Mouse (Mus musculus): ENCODE measurements at regions not wholly inside any gene's neighbourhood (a gene's known extent, or its start where the extent isn't known, plus 50 kb on each side); places are given as distances from the start of the nearest gene placed in this dataset.
"Not testable (repeated sequence)": the region's sequence is repeated elsewhere in the genome, so short reads cannot be mapped to it uniquely, and the experiment has no call there.

DNA sequence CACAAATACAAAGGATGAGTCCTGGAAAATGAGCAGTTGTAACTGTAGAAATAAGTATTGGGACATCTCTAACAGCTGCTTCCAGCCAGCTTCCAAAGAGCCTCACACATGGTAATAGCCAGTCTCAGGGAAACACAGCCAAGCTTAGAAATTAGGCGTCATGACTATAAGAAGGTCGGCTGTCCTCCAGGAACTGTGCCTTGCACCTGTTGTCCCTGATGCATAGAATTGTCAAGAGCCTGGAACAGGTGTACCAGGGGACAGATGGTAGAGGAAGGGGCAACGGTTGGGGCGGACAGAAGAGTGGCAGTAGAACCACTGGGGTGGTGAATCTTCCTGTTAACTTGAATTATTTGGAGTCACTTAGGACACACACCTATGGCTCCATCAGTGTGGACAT lies 162.1 kb downstream of the Trib2 start:
- no peak for DNase-seq (ENCODE audit: low read depth, low spot score)

DNA sequence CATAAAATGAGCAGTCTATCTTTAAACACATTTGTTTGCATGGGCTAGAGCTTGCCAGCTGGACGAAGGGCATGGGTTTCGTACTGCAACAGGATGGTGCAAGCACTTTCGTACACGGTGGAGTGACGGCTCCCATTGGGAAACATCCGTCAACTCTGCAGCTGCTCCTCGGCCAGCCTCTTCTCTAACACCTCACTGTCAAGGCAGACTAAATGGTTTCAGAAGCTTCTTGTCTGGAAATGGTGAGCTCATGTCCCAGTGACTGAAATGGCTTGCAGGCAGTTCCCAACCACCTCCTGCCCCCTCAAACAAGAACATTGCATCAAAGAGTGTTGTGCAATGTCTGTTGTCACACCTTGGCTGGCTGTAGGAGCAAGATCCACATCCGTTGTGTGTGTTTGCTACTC lies 163.4 kb downstream of the Trib2 start:
- DNase-seq (ENCODE audit: low read depth, low spot score) = no peak

DNA sequence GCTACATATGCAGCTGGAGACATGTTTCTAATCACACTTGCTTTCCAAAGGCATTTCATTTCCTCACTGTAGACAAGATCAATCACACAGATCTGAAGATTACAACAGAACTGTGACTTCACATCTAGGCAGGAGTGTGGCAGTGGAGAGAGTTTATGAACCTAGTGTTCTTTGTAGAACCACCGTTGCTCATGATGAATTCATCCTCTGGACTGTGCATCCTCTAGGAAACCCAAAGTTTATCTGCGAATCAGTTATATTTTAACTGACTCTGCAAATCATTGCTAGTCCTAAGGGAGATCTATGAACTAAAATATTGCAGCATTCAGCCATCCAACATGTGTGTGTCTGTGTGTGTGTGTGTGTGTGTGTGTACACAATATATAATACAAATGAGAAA lies 165.4 kb downstream of the Trib2 start:
- DNase-seq (ENCODE audit: low read depth, low spot score) = no peak

DNA sequence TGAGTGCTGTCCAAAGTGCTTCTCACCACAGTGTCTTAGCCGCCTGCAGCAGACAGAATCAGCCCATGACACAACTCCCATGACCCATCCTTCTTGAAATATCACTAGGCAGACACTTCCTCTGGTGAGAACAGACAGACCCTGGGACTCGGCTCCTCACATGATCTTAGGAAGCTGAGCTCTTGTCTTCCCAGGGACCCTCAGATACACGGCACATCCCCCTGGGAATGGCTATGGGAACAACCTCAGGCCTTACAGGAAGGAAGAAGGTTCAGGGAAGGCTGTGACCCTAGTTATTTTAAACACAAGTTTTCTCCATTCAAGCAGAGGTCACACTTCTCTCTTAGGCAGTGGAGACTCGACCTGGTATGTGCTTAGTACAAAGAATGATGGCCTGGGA lies 166.8 kb downstream of the Trib2 start:
- DNase-seq (ENCODE audit: low read depth, low spot score) = no peak

DNA sequence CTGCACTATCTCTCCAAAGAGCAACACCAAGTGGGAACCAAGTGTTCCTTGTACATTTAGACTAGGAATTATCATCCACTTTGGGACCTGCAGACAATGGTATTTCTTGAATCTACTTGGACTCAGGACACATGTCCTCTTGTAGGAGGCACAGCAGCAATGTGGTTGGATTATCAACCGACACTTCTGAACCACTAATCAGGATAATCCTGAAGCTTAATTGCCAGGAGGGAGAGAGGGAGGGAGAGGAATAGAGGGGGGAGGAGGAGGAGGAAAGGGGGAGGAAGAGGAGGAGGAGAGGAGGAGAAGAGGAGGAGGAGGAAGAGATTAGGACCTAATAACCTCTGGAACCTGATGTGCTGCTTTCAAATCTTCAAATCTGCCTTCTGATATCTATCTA lies 167.5 kb downstream of the Trib2 start:
- DNase-seq (ENCODE audit: low read depth, low spot score) = peak; percentile 68

DNA sequence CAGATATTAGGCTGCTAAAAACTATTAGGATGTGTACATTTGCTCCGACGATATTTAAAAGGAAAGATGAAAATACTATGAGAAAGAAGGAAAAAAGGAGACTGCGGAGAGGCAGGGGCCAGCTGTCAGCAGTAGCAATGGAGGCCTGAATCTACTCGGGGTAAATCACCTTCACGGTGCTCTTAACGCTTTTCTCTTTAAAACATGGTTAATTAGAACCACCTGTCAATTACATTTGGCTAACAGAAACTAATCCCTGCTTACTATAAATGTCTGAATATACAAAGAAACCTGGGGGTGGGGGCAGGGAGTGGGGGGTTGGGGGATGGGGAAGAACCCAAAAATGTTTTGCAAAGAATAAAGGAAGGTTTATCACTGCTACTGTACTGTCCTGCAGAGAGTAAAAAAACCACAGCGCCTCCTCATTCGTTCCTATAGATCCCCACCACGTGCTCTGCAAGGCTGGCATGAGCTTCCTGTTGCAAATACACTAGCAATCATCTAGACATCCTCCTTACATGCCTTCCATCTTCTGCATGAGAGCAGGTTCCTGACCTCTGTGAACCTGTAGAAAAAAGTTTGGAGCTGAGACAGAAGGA lies 172.5 kb downstream of the Trib2 start:
- no peak for DNase-seq (ENCODE audit: low read depth, low spot score)

DNA sequence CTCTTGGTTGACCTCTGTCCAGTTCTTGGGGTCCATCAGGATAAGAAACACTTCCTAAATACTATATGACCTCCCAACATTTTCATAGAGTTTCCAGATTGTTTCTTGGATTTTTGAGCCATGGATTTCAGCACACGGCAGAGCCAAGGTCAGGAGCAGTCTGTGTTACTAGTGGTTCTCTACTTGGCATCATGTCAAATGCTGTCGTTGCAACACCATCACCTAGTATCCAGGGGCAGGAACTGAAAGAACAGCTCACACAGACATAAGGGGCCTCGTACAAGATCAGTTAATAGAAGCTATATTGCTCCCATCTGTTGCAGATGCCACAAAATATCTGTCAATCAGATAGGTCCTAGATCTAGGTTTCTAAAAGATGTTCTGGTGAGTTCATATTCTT lies 173.1 kb downstream of the Trib2 start:
- DNase-seq (ENCODE audit: low read depth, low spot score) = no peak

DNA sequence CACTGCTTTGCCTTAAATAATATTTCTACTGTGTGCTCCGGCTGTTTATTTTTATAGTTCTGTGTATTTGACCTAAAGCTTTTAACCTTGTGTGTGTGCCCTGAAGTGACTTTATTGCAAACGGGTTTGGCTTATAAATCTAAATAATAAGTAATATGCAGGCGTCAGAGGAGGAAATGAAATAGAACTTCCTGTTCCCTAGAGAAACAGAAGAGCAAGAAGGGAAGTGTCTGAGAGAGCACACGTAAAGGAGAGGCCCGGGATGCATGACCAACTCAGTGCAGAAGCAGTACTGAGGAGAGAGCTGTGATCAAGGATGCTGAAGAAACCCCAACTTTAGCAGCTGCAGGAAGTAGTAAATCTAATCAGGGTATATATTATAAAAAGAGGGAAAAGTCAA lies 176.4 kb downstream of the Trib2 start:
- no peak for DNase-seq (ENCODE audit: low read depth, low spot score)

DNA sequence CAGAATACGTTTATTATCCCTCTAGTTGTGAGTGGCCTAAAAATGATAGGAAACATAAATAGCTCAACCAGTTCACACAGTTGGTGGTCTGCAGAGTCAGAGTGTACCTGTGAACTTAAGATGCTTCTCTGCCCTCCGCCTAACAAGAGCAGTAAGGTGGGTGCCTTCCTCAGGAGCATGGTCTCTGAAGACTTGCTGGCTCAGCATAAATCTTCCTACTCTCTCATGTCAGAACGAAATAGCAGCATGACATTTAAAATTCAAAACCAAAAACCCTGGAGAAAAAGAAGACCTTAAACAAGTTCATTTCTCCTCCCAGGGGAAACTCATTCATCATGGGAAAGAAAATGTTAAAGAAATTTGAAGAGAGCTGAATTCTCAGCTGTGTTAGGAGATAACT lies 186.8 kb downstream of the Trib2 start:
- no peak for DNase-seq (ENCODE audit: low read depth, low spot score)

DNA sequence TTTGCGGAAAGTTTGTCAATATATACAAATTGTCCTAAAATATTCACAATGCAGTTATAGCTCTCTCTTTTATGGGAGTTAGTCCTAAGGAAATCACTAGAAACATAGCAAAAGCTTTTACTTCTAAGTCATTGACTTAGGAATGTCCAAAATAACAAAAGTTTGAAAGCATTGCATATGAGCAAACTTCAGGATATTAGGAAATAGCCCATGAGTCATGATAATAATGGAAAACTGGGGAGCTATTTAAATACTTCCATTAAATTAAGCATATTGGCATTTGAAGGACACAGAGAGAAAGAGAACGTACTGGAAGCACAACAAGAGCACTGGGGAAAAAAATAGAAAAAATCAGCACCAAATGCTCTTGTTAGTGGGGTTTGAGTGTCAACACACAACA lies 197.2 kb downstream of the Trib2 start:
- DNase-seq (ENCODE audit: low read depth, low spot score) = no peak

DNA sequence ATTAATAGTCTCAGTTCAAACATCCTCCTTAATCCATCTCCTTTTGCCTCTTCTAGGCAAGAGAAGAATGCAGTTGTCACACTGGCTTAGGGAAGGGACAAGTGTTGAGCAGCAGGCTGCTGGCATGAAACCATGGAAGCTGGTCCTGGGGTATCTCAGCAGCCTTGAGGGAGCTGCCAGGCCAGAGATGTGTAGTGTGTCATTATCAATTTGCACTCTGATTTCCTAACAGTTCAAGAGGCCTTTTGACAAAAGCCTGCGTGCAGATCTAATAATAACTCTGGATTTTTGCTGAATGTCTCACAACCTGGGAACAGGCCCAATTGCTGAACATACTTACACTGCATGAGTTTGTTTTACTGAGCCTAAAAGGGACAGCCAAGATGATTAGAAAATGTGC lies 199.4 kb downstream of the Trib2 start:
- no peak for DNase-seq (ENCODE audit: low read depth, low spot score)

DNA sequence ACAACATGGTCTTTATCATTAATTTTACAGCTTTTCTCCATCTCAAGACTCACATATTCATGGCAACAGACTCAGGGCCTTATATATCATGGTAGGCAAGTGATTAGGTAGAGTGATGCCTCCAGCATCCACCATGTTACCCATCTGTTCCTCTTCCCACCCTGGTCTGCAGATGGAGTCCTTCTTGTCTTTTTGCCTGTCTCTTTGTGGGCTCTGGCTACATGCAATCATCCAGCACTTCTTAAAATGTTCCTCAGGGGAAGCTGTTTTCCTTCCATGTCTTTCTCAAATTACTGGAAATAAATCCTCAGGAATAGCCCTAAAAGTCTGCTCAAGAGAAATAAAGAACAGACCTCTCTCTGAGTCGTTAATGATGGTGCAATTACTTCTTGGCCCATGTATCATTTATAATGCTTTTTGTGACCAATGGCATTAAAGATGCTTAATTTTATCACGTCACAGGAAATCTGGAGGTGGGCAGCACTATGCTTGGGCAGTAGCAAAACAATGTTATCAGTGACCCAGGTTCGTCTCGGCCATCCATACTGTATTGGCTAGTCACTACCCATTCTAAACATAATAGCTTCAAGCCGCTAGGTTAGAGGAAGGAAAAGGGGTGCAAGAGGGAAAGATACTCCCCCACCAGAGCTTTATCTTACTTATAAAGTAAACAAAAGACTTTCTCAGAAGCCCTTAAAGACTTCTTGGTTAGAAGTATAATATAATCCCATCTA lies 204.7 kb downstream of the Trib2 start:
- no peak for DNase-seq (ENCODE audit: low read depth, low spot score)

DNA sequence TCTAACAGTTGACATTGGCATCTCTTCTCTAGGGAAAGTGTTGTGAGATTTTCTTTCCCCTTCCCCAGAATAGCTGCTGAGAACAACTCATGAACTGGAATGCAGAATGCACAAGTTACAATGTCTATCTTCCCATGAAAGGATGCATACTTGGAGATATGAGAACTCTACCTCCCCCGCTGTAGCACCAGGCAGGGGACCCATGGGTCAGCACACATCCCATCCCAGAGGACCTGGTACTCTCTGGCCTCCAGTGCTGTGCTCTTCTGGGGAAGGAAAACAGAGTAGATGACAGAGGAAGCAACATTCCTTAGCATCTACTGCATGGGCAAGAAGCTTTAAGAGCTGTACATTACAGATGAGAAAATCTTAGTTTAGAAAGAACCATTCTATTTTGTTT lies 209.6 kb downstream of the Trib2 start:
- no peak for DNase-seq (ENCODE audit: low read depth, low spot score)

DNA sequence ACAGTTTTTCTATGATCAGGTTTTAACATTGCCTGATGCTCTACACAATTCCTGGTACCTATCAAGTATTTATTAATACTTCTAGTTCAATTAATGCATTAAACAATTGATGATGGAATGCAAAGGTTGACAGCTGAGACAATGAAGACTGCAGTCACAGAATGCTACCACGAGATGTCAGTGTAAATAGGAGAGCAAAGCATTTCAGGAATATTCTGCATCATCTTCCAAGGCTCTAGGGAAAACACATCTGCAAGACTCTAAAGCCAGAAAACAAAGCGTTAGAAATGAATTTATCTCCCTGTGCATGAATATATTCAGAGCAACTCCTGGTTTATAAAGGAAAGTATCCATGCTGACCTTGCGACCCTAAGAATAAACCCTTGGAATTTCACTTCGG lies 210.6 kb downstream of the Trib2 start:
- DNase-seq (ENCODE audit: low read depth, low spot score) = no peak

DNA sequence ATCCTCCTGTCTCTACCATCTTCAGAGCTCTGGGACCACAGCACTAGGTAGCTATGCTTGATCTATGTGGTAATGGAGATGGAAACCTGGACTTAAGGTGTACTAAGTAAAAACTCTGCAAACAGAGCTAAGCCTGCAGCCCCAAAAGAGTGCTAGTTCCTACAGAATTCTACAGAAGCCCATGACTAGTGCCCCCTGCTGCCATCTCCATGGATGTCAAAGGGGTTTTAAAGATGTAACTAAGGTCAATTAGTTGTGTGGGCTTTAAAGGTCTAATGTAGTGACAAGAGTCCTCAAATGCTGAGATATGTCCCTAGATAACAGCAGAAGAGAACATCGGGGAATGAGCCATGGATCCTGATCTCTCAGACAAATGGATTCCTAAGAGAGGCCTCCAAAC lies 212.1 kb downstream of the Trib2 start:
- no peak for DNase-seq (ENCODE audit: low read depth, low spot score)

DNA sequence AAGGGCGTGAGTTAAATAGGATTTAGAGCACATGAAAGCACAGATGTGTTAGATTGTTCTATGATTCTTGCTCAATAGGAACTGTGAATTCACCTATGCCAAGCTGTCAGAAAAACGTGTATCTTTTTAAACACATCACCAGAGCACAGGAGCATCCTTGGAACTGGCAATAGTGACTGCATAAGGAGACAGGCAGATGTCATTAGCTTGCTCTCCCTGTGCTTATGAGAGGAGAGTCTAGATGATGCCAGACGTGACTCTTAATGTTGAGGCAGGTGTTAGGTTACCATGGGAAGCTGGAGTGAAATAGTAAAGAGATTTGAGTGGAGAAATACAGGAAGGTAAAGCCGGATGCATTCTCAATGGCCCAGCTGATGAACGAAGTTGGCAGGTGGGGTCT lies 212.8 kb downstream of the Trib2 start:
- DNase-seq (ENCODE audit: low read depth, low spot score) = no peak

DNA sequence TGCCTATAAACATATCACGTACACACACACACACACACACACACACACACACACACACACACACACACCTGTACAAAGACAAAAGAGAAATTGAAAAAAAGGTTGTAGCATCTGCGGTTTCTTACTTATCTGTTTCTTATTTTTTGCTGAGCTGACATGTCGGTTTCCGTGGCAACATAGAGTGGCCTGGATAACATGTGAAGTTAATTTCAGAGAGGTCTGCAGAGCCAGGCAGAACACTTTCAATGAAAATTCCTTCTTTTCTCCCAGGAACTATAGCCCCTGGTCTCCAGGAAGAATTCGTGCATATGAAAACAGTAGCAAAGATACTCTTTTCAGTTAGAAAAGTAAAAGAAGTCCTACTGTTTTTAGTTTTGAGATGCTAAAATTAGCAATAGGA lies 213.4 kb downstream of the Trib2 start:
- no peak for DNase-seq (ENCODE audit: low read depth, low spot score)

DNA sequence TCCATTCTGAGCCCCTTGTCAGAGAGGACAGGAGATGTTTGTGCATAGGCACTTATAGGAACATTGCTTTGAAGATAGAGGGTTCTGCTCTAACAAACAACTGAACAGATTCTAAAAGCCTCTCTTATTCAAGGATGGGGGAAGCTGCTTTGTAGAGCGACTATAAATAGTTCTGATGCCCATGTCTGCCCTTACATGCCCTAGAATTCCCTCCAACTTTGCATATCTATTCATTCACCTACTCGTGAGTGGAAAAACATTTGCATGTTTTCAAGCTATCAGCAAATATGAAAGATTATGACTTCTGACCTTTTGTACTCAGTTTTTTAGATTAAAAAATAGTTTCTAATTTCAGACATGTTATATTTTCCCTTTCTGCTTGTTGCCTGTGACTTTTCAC lies 222.0 kb downstream of the Trib2 start:
- no peak for DNase-seq (ENCODE audit: low read depth, low spot score)

DNA sequence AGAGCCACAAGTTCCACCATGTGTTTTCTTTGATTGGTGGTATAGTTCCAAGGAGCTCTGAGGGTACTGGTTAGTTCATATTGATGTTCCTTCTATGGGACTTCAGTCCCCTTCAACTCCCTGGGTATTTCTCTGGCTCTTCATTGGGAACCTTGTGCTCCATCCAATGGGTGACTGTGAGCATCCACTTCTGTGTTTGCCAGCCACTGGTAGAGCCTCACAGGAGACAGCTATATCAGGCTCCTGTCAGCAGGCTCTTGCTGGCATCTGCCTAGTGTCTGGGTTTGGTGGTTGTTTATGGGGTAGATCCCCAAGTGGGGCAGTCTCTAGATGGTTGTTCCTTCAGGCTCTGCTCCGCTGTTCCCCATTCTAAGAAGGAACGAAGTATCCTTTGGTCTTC lies 228.9 kb downstream of the Trib2 start:
- not testable (repeated sequence) for DNase-seq (ENCODE audit: low read depth, low spot score)

DNA sequence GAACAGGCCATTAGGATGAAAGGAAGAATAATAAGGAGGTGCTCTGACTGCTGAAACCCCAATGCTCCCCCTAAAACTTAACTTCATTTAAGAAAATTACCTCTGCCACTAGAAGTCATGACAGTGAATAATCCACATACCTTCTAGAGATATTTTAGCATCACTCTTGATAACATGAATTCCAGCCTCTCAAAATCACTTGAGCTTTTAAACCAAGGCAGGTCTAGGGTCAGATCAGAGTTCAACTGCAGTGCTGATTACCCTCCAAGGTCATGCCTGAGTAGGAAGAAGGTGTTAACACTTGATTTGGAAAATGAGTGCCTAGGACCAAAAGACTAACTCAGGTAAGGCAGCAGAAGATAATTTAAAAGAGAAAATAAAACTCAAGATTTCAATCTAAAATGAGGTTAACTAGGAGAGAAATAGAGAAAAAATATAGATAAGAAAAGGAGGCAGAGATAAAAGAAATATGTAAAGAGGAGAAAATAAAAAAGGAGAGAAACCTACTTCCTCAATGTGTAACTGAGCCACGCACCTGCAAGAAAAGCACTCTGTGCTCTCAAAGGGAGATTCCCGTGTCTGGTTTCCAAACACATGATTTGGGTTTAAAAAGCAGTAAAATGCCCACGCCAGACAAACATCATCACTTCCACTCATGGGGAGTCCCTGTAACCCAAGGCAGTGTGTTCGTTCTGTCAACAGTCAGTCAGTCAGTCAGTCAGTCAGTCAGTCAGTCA lies 229.8 kb downstream of the Trib2 start:
- DNase-seq (ENCODE audit: low read depth, low spot score) = no peak

DNA sequence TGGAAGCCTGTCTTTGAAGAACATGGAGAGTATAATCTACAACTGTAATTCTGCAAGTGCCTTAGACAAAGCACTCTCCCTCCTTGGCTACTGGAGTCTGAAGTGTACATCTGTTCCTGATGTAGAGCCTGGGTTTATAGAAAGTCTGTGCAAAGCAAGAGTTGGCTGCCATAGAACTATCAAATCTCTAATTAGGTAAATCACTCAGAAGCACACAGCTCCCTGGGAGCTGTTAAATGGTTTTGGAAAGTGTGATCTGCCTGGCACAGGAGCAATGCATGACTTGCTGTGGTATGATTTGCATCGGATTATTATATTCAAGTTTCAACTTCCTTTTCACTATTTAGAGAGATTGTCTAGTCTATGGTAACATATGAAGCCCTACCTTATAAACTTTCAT lies 230.9 kb downstream of the Trib2 start:
- no peak for DNase-seq (ENCODE audit: low read depth, low spot score)

DNA sequence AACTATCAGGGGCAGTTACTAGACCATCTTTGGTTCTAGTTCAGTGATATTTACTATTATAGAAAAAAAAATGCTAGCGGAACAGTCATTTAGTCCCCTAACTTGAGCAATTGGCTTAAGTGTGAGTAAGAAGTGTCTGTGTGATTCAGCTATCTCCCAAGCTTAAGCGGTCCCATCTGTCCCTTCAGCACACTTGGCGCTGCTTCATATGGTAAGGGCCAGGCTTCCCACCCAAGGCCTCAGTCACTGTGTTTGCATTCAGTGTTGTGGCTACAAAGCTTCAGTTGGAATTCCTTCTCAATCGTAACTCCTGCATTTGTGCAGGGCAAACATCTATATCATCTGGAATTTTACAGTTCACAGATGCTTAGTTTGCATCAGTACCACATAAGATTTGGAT lies 232.0 kb downstream of the Trib2 start:
- DNase-seq (ENCODE audit: low read depth, low spot score) = no peak

DNA sequence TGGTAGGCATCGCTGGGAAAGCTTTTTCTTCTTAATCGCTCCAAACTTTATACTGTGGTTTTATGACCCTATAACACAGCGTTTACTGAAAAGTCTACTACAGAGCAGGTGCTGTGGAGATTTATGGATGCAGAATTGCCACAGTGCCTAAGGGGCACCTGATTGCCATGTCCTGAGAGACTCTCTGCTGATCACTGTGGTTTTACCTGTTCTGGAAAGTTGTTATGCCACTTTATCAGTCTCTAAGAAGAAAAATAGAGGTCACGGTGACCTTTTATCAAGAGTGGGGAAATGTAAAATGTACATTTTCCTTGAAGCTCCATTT lies 250.0 kb downstream of the Trib2 start:
- DNase-seq (ENCODE audit: low read depth, low spot score) = no peak

All from retina, adult 2 months (tissue).